Mouse (Mus musculus) olfactory bulb, adult 2 months (tissue): ENCODE measurements around the gene Trip6. TPM values are rescaled to one million over a fixed set of nuclear protein-coding genes. Genes with fewer than 3 reads are reported as not detected.

ENCODE experiments used
- H3K27ac ChIP-seq: fragments of 200-500 bp; 2 replicates; pipeline ENCODE4 v1.5.1; 2012; ENCODE audit warnings: low read depth, low read length; ENCODE audit not compliant: insufficient read depth
- H3K4me1 ChIP-seq: fragments of 200-500 bp; 2 replicates; pipeline ENCODE4 v1.6.1; 2012; ENCODE audit warnings: low read length; ENCODE audit not compliant: control insufficient read depth, insufficient read depth
- H3K4me3 ChIP-seq: fragments of 200-500 bp; 2 replicates; pipeline ENCODE4 v1.5.1; 2012; ENCODE audit warnings: mild to moderate bottlenecking, low read depth, low read length, moderate library complexity; ENCODE audit not compliant: insufficient read depth
- CTCF ChIP-seq: fragments of 200-500 bp; IDR thresholded peaks from 2 replicates; pipeline ENCODE4 v1.5.1; 2012; ENCODE audit warnings: low read depth, mild to moderate bottlenecking, low read length, moderate library complexity; ENCODE audit not compliant: insufficient read depth
- POLR2A ChIP-seq: fragments of 200-500 bp; IDR thresholded peaks from 2 replicates; pipeline ENCODE4 v1.6.1; 2012; ENCODE audit warnings: mild to moderate bottlenecking, low read depth, low read length, moderate library complexity; ENCODE audit not compliant: insufficient read depth
- WGBS: fragments of 180-500 bp; shearing (Covaris S2); methylation state at CpG from one replicate; pipeline ENCODE4 v1.1.7; 2018; 5-methylcytosine and 5-hydroxymethylcytosine counted together
- polyA plus RNA-seq: library from polyadenylated mRNA; stranded (reverse); fragments of >200 nt; gene quantifications from 2 replicates; pipeline ENCODE4 v1.2.4, GENCODE M21; 2012; ENCODE audit warnings: low replicate concordance; ENCODE audit not compliant: missing spikeins, insufficient read depth, insufficient read length

The Trip6 gene
- polyA plus RNA-seq, 1 experiment = not detected

DNA sequence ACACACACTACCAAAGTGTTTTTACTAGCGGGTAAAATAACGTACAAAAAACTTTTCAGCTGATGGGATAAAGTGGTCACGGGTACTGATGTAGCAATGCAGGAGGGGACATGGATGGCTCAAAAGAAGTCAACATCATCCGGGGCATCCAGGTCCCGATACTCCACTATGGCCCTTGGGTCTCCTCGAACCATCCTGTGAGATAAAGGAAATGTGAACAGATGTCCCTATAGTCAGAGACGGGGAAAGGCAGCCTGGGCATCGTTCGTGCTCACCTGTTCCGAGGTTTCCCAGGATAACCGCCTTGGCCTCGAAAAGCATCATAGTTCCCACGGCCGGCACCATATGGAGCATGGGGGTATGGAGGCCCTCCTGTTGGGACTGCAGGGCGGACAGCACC lies 18.5 kb downstream of the Trip6 start:
- Histone ChIP-seq H3K4me1 (peaks cover 20% of the 10 kb centered on the region), H3K27ac (no peak overlapping the region), H3K4me3 (no peak overlapping the region)
- no peak for TF ChIP-seq CTCF
- no peak for TF ChIP-seq POLR2A
- WGBS = 91% methylated on average over 15 of the region's 15 CpGs

DNA sequence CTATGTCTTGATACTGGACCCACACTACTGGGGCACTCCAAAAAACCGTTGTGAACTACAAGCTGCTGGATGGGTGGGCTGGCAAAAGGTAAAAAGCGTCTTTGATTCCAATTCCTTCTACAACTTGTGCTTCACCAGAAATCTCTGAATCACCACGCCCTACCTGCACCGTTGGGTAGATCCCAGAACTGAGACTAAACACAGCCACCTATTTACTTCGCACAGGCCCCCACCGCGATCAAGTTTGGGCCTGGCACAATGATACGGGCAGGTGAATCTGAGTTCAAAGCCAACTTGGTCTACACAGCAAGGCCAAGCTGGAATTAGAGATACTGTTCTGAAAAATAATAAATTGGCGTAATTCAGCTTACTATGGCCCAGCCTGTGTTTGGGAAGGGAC lies 18.9 kb downstream of the Trip6 start:
- 74% methylated on average over 9 of the region's 9 CpGs for WGBS
- H3K4me3 ChIP-seq = peak overlapping the region; percentile 52; the same call in 1 of the 2 replicates
- no peak for TF ChIP-seq CTCF
- TF ChIP-seq POLR2A = no peak
- H3K4me1 ChIP-seq = peaks cover 25% of the 10 kb centered on the region
- no peak overlapping the region for H3K27ac ChIP-seq

- Histone ChIP-seq H3K4me1 (peaks cover 29% of the 10 kb centered on the region), H3K4me3 (peak overlapping the region; percentile 52), H3K27ac (peak overlapping the region; percentile 15)
- 7% methylated on average over 18 of the region's 18 CpGs for WGBS
- TF ChIP-seq CTCF (no peak), POLR2A (no peak)
Observed at GRCm38 (mm10) chr5:137294744-137295093, 19.5 kb downstream of the Trip6 start.

- under 1% methylated on average over 52 of the region's 52 CpGs for WGBS
- H3K4me1 ChIP-seq = peaks cover 29% of the 10 kb centered on the region
- peak within 1 kb of the TSS; percentile 52 for H3K27ac ChIP-seq
- peak within 1 kb of the TSS; percentile 52 for H3K4me3 ChIP-seq
- peak; percentile 67 for TF ChIP-seq POLR2A
- TF ChIP-seq CTCF = no peak
Observed at GRCm38 (mm10) chr5:137293839-137294743, 20.1 kb downstream of the Trip6 start, which contains the start of gene Ufsp1. Gene Ufsp1, plus strand, starts transcription at chr5:137294629.

GRCm38 (mm10) chr5:137293282-137293681 lies 20.9 kb downstream of the Trip6 start:
- WGBS = 0% methylated on average over 15 of the region's 15 CpGs
- peaks cover 31% of the 10 kb centered on the region for H3K4me1 ChIP-seq
- peak overlapping the region; percentile 52 for H3K27ac ChIP-seq
- TF ChIP-seq POLR2A (no peak), CTCF (no peak)
- H3K4me3 ChIP-seq = peak overlapping the region; percentile 40

- no peak for TF ChIP-seq CTCF
- TF ChIP-seq POLR2A = no peak
- WGBS = 85% methylated on average over 15 of the region's 15 CpGs
- Histone ChIP-seq H3K27ac (no peak overlapping the region), H3K4me1 (peaks cover 37% of the 10 kb centered on the region), H3K4me3 (no peak overlapping the region)
Observed at GRCm38 (mm10) chr5:137291381-137291926, 22.8 kb downstream of the Trip6 start.

- 39% methylated on average over 15 of the region's 15 CpGs for WGBS
- TF ChIP-seq CTCF = no peak
- no peak for TF ChIP-seq POLR2A
- Histone ChIP-seq H3K4me3 (no peak overlapping the region), H3K27ac (no peak overlapping the region), H3K4me1 (peaks cover 33% of the 10 kb centered on the region)
Observed at GRCm38 (mm10) chr5:137290677-137291076, 23.5 kb downstream of the Trip6 start.

- H3K4me1 ChIP-seq = peaks cover 29% of the 10 kb centered on the region
- TF ChIP-seq POLR2A (no peak), CTCF (no peak)
- peak overlapping the region; percentile 27; the same call in 1 of the 2 replicates for H3K27ac ChIP-seq
- peak overlapping the region; percentile 81 for H3K4me3 ChIP-seq
- WGBS = 63% methylated on average over 13 of the region's 13 CpGs
Observed at GRCm38 (mm10) chr5:137289591-137290365, 24.4 kb downstream of the Trip6 start.
